Mouse (Mus musculus): Measurements from ENCODE around the gene Smarcal1. TPM values are rescaled to one million over a fixed set of nuclear protein-coding genes. Genes with fewer than 3 reads are reported as not detected.

The Smarcal1 gene
- total RNA-seq, 2 experiments from 2014 or later = 42.3 to 45.3 TPM

Other genes starting within 250 kb of the Smarcal1 start
- gene March4, start 46.3 kb upstream of the Smarcal1 start, total RNA-seq (2021) = 10 to 100 TPM; 36.0 to 43.5 TPM
- not detected for gene Ankar, start 117.3 kb downstream of the Smarcal1 start, total RNA-seq (2021)
- 100 to 1,000 TPM; 607 to 734 TPM for gene Rpl37a, start 128.0 kb downstream of the Smarcal1 start, total RNA-seq (2021)
- 100 to 1,000 TPM; 106 to 129 TPM for gene Igfbp2, start 241.3 kb downstream of the Smarcal1 start, total RNA-seq (2021)

Data from layer of hippocampus, postnatal 10 days (tissue).